Mouse (Mus musculus): ENCODE results near the gene Rbm28. TPM values are rescaled to one million over a fixed set of nuclear protein-coding genes. Genes with fewer than 3 reads are reported as not detected.

Gene Rbm28
- polyA plus RNA-seq, 1 experiment from 2014 or later: 31.5 TPM

GRCm38 (mm10) chr6:29087921-29088709, 76.7 kb downstream of the Rbm28 start:
- Histone ChIP-seq H3K4me1 (no peaks in the 10 kb centered on the region), H3K4me2 (no peak overlapping the region), H3K9me3 (peaks cover 3% of the 10 kb centered on the region; the same call in 1 of the 2 replicates), H3K27ac (no peak overlapping the region), H3K36me3 (no peaks in the 10 kb centered on the region), H3K9ac (no peak overlapping the region), H3K27me3 (no peaks in the 10 kb centered on the region), H3K4me3 (no peak overlapping the region)
- ATAC-seq (ENCODE audit: insufficient number of reproducible peaks, low FRiP score, low TSS enrichment, low read depth): no peak
- 62% methylated on average over 7 of the region's 7 CpGs for WGBS

- Histone ChIP-seq H3K4me1 (no peaks in the 10 kb centered on the region), H3K9ac (no peak overlapping the region), H3K27ac (no peak overlapping the region), H3K36me3 (no peaks in the 10 kb centered on the region), H3K27me3 (no peaks in the 10 kb centered on the region), H3K4me2 (no peak overlapping the region), H3K4me3 (no peak overlapping the region), H3K9me3 (no peaks in the 10 kb centered on the region)
- WGBS: 57% methylated on average over 7 of the region's 7 CpGs
- ATAC-seq (ENCODE audit: insufficient number of reproducible peaks, low FRiP score, low TSS enrichment, low read depth): no peak
Measured at GRCm38 (mm10) chr6:29084401-29084800, 80.4 kb downstream of the Rbm28 start.

- Histone ChIP-seq H3K4me2 (no peak overlapping the region), H3K9ac (no peak overlapping the region), H3K4me1 (no peaks in the 10 kb centered on the region), H3K9me3 (no peaks in the 10 kb centered on the region), H3K27me3 (no peaks in the 10 kb centered on the region), H3K4me3 (no peak overlapping the region), H3K27ac (no peak overlapping the region; the same call in 1 of the 2 replicates), H3K36me3 (no peaks in the 10 kb centered on the region)
- 46% methylated on average over 9 of the region's 9 CpGs for WGBS
- no peak for ATAC-seq (ENCODE audit: insufficient number of reproducible peaks, low FRiP score, low TSS enrichment, low read depth)
Measured at GRCm38 (mm10) chr6:29082776-29083354, 81.9 kb downstream of the Rbm28 start.

- no peak overlapping the region for H3K4me2 ChIP-seq
- 67% methylated on average over 10 of the region's 10 CpGs for WGBS
- H3K9ac ChIP-seq: no peak overlapping the region
- no peak overlapping the region for H3K4me3 ChIP-seq
- H3K4me1 ChIP-seq: no peaks in the 10 kb centered on the region
- no peaks in the 10 kb centered on the region for H3K27me3 ChIP-seq
- no peaks in the 10 kb centered on the region for H3K36me3 ChIP-seq
- no peak for ATAC-seq (ENCODE audit: insufficient number of reproducible peaks, low FRiP score, low TSS enrichment, low read depth)
- H3K9me3 ChIP-seq: no peaks in the 10 kb centered on the region
- H3K27ac ChIP-seq: no peak overlapping the region
Measured at GRCm38 (mm10) chr6:29081826-29082363, 82.9 kb downstream of the Rbm28 start.

GRCm38 (mm10) chr6:29079291-29079690, 85.5 kb downstream of the Rbm28 start:
- Histone ChIP-seq H3K27ac (no peak overlapping the region), H3K36me3 (no peaks in the 10 kb centered on the region), H3K27me3 (no peaks in the 10 kb centered on the region), H3K4me2 (no peak overlapping the region), H3K4me3 (no peak overlapping the region), H3K9me3 (no peaks in the 10 kb centered on the region), H3K9ac (no peak overlapping the region), H3K4me1 (no peaks in the 10 kb centered on the region)
- no peak for ATAC-seq (ENCODE audit: insufficient number of reproducible peaks, low FRiP score, low TSS enrichment, low read depth)
- WGBS: 60% methylated on average over 4 of the region's 4 CpGs

- Histone ChIP-seq H3K9ac (no peak overlapping the region), H3K27me3 (no peaks in the 10 kb centered on the region), H3K4me3 (no peak overlapping the region), H3K27ac (no peak overlapping the region), H3K36me3 (no peaks in the 10 kb centered on the region), H3K4me2 (no peak overlapping the region), H3K9me3 (no peaks in the 10 kb centered on the region), H3K4me1 (peaks cover 3% of the 10 kb centered on the region; the same call in 1 of the 2 replicates)
- ATAC-seq (ENCODE audit: insufficient number of reproducible peaks, low FRiP score, low TSS enrichment, low read depth): no peak
Measured at GRCm38 (mm10) chr6:29074133-29074469, 90.7 kb downstream of the Rbm28 start.

Small RNA genes lying within 50 kb of the gene (microRNA-seq; reads per million reads assigned to microRNA genes)
- gene Gm24303: not detected

Other genes with a start within 250 kb of the Rbm28 start
- not detected in 2 replicates for gene Lep, start 104.8 kb downstream of the Rbm28 start, polyA plus RNA-seq (2015; fragmentation: Nextera tagmentation; extraction: Ambion mirVana)
- gene Prrt4, start 14.6 kb upstream of the Rbm28 start, polyA plus RNA-seq (2015; fragmentation: Nextera tagmentation; extraction: Ambion mirVana): 0.67 and 0.83 TPM in 2 replicates
- 50.4 and 56.8 TPM in 2 replicates for gene Impdh1, start 51.4 kb upstream of the Rbm28 start, polyA plus RNA-seq (2015; fragmentation: Nextera tagmentation; extraction: Ambion mirVana)
- 41.8 and 45.7 TPM in 2 replicates for gene Hilpda, start 107.5 kb upstream of the Rbm28 start, polyA plus RNA-seq (2015; fragmentation: Nextera tagmentation; extraction: Ambion mirVana)
- gene Fam71f2, start 114.6 kb upstream of the Rbm28 start, polyA plus RNA-seq (2015; fragmentation: Nextera tagmentation; extraction: Ambion mirVana): 0.19 and 0.38 TPM in 2 replicates
- not detected in 2 replicates for gene Fam71f1, start 154.1 kb upstream of the Rbm28 start, polyA plus RNA-seq (2015; fragmentation: Nextera tagmentation; extraction: Ambion mirVana)
- gene Calu, start 183.1 kb upstream of the Rbm28 start, polyA plus RNA-seq (2015; fragmentation: Nextera tagmentation; extraction: Ambion mirVana): 549 and 573 TPM in 2 replicates
- 1.1 and 1.3 TPM in 2 replicates for gene Opn1sw, start 223.5 kb upstream of the Rbm28 start, polyA plus RNA-seq (2015; fragmentation: Nextera tagmentation; extraction: Ambion mirVana)
- 18.1 and 21.0 TPM in 2 replicates for gene Ccdc136, start 231.3 kb upstream of the Rbm28 start, polyA plus RNA-seq (2015; fragmentation: Nextera tagmentation; extraction: Ambion mirVana)